Mouse (Mus musculus): ENCODE measurements at regions not wholly inside any gene's neighbourhood (a gene's known extent, or its start where the extent isn't known, plus 50 kb on each side); places are given as distances from the start of the nearest gene placed in this dataset.

- TF ChIP-seq POLR2A (IDR thresholded peaks at IDR 0.05; ENCODE audit: borderline replicate concordance, extremely low read depth, insufficient read depth, insufficient read length, poor library complexity, severe bottlenecking) = no peak
- no peak for TF ChIP-seq CTCF (IDR thresholded peaks at IDR 0.05; ENCODE audit: borderline replicate concordance, extremely low read depth, insufficient read depth, insufficient read length)
Observed at GRCm38 (mm10) chr15:11589795-11590194, 190.3 kb upstream of the Tars start.
